Mouse (Mus musculus) heart, embryonic 11.5 days (tissue): ENCODE results near the gene Psap. TPM values are rescaled to one million over a fixed set of nuclear protein-coding genes. Genes with fewer than 3 reads are reported as not detected.

Source experiments
- ATAC-seq: fragments of 200-750 bp; cut with Nextera tagmentation; replicated peaks from 2 replicates; pipeline ENCODE4 v1.8.0; 2017; ENCODE audit warnings: moderate library complexity; ENCODE audit not compliant: insufficient number of reproducible peaks, low FRiP score, low TSS enrichment
- H3K27ac ChIP-seq: fragments of 300-500 bp; sonication (generic); 2 replicates; pipeline ENCODE4 v1.5.1; 2014; ENCODE audit warnings: mild to moderate bottlenecking, low read depth, low read length
- H3K27me3 ChIP-seq: fragments of 300-500 bp; sonication (generic); 2 replicates; pipeline ENCODE4 v1.6.1; 2014; ENCODE audit warnings: mild to moderate bottlenecking, low read length, mixed read lengths; ENCODE audit not compliant: control insufficient read depth, insufficient read depth
- H3K36me3 ChIP-seq: fragments of 300-500 bp; sonication (generic); 2 replicates; pipeline ENCODE4 v1.6.1; 2014; ENCODE audit warnings: mild to moderate bottlenecking, low read length, moderate library complexity, mixed read lengths; ENCODE audit not compliant: control insufficient read depth, insufficient read depth
- H3K4me1 ChIP-seq: fragments of 300-500 bp; sonication (generic); 2 replicates; pipeline ENCODE4 v1.6.1; 2014; ENCODE audit warnings: low read length; ENCODE audit not compliant: control insufficient read depth, insufficient read depth
- H3K4me2 ChIP-seq: fragments of 300-500 bp; sonication (generic); 2 replicates; pipeline ENCODE4 v1.6.1; 2014; ENCODE audit warnings: mild to moderate bottlenecking, moderate library complexity
- H3K4me3 ChIP-seq: fragments of 300-500 bp; sonication (generic); 2 replicates; pipeline ENCODE4 v1.5.1; 2014; ENCODE audit warnings: low read depth, low read length
- H3K9ac ChIP-seq: fragments of 300-500 bp; sonication (generic); 2 replicates; pipeline ENCODE4 v1.6.1; 2014; ENCODE audit warnings: mild to moderate bottlenecking, low read depth, low read length, moderate library complexity
- H3K9me3 ChIP-seq: fragments of 300-500 bp; sonication (generic); replicated peaks from 2 replicates; pipeline ENCODE4 v1.6.1; 2016; ENCODE audit warnings: low read length; ENCODE audit not compliant: control insufficient read depth
- WGBS: fragments of 180-500 bp; shearing (Covaris S2); extraction: QIAGEN DNeasy Blood & Tissue Kit; methylation state at CpG from one replicate; pipeline ENCODE4 v1.1.7; 2014; ENCODE audit not compliant: insufficient replicate concordance; 5-methylcytosine and 5-hydroxymethylcytosine counted together
- polyA plus RNA-seq: library from polyadenylated mRNA; unstranded; fragments of >200 nt; fragmentation: Nextera tagmentation; extraction: Ambion mirVana; gene quantifications from 2 replicates; pipeline ENCODE4 v1.2.1, GENCODE M21; 2014

Psap gene
- polyA plus RNA-seq, 1 experiment from 2014 or later: 68.5 TPM

GRCm38 (mm10) chr10:60269141-60270064 is 8.0 kb upstream of the Psap start:
- no peak for ATAC-seq
- peaks cover 16% of the 10 kb centered on the region for H3K4me1 ChIP-seq
- no peaks in the 10 kb centered on the region for H3K27me3 ChIP-seq
- no peaks in the 10 kb centered on the region for H3K36me3 ChIP-seq
- H3K4me3 ChIP-seq: no peak overlapping the region
- H3K4me2 ChIP-seq: no peak overlapping the region
- 60% methylated on average over 13 of the region's 13 CpGs for WGBS
- H3K9ac ChIP-seq: no peak overlapping the region
- no peak overlapping the region for H3K27ac ChIP-seq
- no peaks in the 10 kb centered on the region for H3K9me3 ChIP-seq

- ATAC-seq: no peak
- H3K4me3 ChIP-seq: no peak overlapping the region
- H3K36me3 ChIP-seq: no peaks in the 10 kb centered on the region
- H3K27ac ChIP-seq: no peak overlapping the region
- peaks cover 13% of the 10 kb centered on the region for H3K4me1 ChIP-seq
- no peaks in the 10 kb centered on the region for H3K27me3 ChIP-seq
- WGBS: 49% methylated on average over 6 of the region's 6 CpGs
- H3K9me3 ChIP-seq: no peaks in the 10 kb centered on the region
- no peak overlapping the region for H3K9ac ChIP-seq
- no peak overlapping the region for H3K4me2 ChIP-seq
Observed at GRCm38 (mm10) chr10:60271015-60271414, 6.4 kb upstream of the Psap start.

DNA sequence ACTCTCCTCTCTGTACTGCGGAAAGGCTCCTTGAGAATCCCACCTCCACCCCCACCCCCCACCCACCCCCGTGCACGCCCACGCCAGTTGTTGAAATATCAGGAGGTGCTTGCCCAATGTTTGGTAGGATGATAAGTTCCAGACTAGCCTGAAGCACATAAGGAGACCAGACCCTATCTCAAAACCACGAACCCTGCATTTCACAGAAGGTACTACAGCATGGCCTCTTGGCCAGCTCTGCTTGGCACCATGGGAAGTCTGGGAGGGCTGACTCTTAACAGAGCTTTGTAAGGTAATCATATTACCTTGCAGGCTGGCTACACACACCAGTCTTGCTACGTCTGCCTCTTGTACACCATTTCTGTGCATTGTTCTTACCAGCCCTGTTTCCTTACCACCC is 5.2 kb upstream of the Psap start:
- ATAC-seq: peak; percentile 46; the same call in 1 of the 2 replicates
- H3K9me3 ChIP-seq: no peaks in the 10 kb centered on the region

GRCm38 (mm10) chr10:60273382-60273781 is 4.0 kb upstream of the Psap start:
- H3K36me3 ChIP-seq: no peaks in the 10 kb centered on the region
- H3K4me2 ChIP-seq: no peak overlapping the region
- WGBS: 49% methylated on average over 6 of the region's 6 CpGs
- H3K9ac ChIP-seq: no peak overlapping the region
- peaks cover 15% of the 10 kb centered on the region for H3K4me1 ChIP-seq
- H3K27ac ChIP-seq: no peak overlapping the region
- no peaks in the 10 kb centered on the region for H3K9me3 ChIP-seq
- no peak for ATAC-seq
- H3K4me3 ChIP-seq: no peak overlapping the region
- H3K27me3 ChIP-seq: no peaks in the 10 kb centered on the region

More for the DNA sequence above, 5.2 kb upstream of the Psap start:
- Histone ChIP-seq H3K9ac (no peak overlapping the region), H3K4me3 (no peak overlapping the region), H3K27ac (no peak overlapping the region), H3K4me1 (peaks cover 13% of the 10 kb centered on the region), H3K27me3 (no peaks in the 10 kb centered on the region), H3K36me3 (no peaks in the 10 kb centered on the region), H3K4me2 (no peak overlapping the region)
- WGBS: 14% methylated on average over 6 of the region's 6 CpGs

- Histone ChIP-seq H3K4me3 (peak overlapping the region; percentile 94), H3K9ac (peak overlapping the region; percentile 93), H3K9me3 (no peaks in the 10 kb centered on the region), H3K27ac (peak overlapping the region; percentile 87), H3K36me3 (no peaks in the 10 kb centered on the region), H3K4me2 (peak overlapping the region; percentile 87), H3K4me1 (peaks cover 20% of the 10 kb centered on the region), H3K27me3 (no peaks in the 10 kb centered on the region)
- ATAC-seq: peak; percentile 55
- WGBS: 7% methylated on average over 13 of the region's 13 CpGs
Observed at GRCm38 (mm10) chr10:60278006-60278399, 576 bp downstream of the Psap start.

DNA sequence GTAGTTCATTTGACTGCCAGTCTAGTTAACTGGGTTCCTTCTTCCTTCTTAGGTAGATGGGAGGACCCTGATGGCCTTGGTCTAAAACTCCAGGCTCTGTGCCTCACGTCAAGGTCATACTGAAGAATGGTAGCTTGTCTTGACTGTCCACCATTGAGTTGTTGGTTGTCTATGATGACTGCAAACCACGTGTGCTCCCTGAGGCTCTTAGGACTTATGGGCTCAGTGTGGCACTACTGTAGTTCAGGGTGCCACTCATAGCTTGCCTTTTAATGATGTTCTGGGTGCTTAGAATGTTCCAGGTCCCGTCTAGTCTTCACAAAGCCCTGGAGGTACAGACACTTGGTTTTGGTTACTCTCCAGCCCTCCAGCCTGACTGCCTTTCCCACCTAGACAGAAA is 1.4 kb downstream of the Psap start:
- H3K4me1 ChIP-seq: peaks cover 19% of the 10 kb centered on the region

GRCm38 (mm10) chr10:60279290-60279940 is 2.0 kb downstream of the Psap start:
- no peaks in the 10 kb centered on the region for H3K27me3 ChIP-seq
- H3K27ac ChIP-seq: no peak overlapping the region
- peak overlapping the region; percentile 87; the same call in 1 of the 2 replicates for H3K4me2 ChIP-seq
- ATAC-seq: no peak
- WGBS: 71% methylated on average over 8 of the region's 8 CpGs
- peaks cover 22% of the 10 kb centered on the region for H3K4me1 ChIP-seq
- H3K36me3 ChIP-seq: no peaks in the 10 kb centered on the region
- H3K9ac ChIP-seq: no peak overlapping the region
- H3K4me3 ChIP-seq: no peak overlapping the region
- no peaks in the 10 kb centered on the region for H3K9me3 ChIP-seq

More for the DNA sequence above, 1.4 kb downstream of the Psap start:
- H3K36me3 ChIP-seq: no peaks in the 10 kb centered on the region
- no peak overlapping the region for H3K9ac ChIP-seq
- no peaks in the 10 kb centered on the region for H3K27me3 ChIP-seq
- no peak for ATAC-seq
- H3K9me3 ChIP-seq: no peaks in the 10 kb centered on the region
- H3K4me2 ChIP-seq: peak overlapping the region; percentile 87
- WGBS: 85% methylated on average over 3 of the region's 3 CpGs
- no peak overlapping the region for H3K27ac ChIP-seq
- H3K4me3 ChIP-seq: no peak overlapping the region

DNA sequence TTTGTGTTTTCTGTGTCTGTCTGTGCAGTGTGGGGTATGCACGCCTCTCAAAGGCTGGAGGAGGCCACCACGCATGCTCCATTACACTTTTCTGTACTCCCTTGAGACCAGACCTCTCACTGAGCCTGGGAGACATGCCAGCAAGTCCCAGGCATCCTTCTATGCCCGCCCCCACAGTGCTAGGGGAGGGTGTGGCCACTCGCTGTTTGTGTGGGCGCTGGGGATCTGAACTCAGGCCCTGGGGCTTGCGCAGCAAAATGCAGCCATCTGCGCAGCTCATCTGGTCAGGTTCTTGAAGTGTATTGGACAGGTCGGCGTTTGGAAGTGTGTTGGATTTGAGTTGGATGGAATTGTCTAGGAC is 2.5 kb downstream of the Psap start:
- Histone ChIP-seq H3K27ac (no peak overlapping the region), H3K4me1 (peaks cover 27% of the 10 kb centered on the region), H3K9me3 (no peaks in the 10 kb centered on the region), H3K9ac (no peak overlapping the region), H3K27me3 (no peaks in the 10 kb centered on the region), H3K4me2 (no peak overlapping the region), H3K36me3 (no peaks in the 10 kb centered on the region), H3K4me3 (no peak overlapping the region)
- no peak for ATAC-seq
- WGBS: 90% methylated on average over 9 of the region's 9 CpGs
